Mouse (Mus musculus): ENCODE results near the gene Lpar3. TPM values are rescaled to one million over a fixed set of nuclear protein-coding genes. Genes with fewer than 3 reads are reported as not detected.
"Not testable (repeated sequence)": the region's sequence is repeated elsewhere in the genome, so short reads cannot be mapped to it uniquely, and the experiment has no call there.

The Lpar3 gene
- total RNA-seq, 2 experiments from 2014 or later: 0.22 to 0.44 TPM

GRCm38 (mm10) chr3:146196780-146197743 lies 23.7 kb upstream of the Lpar3 start:
- Histone ChIP-seq H3K27ac (no peak overlapping the region), H3K4me3 (no peak overlapping the region)
- TF ChIP-seq CTCF (conservative IDR thresholded peaks at IDR 0.05): no peak
- no peak for DNase-seq (ENCODE audit: low spot score in 2 of 2)

- DNase-seq (ENCODE audit: low spot score in 2 of 2): no peak
- TF ChIP-seq CTCF (conservative IDR thresholded peaks at IDR 0.05): no peak
- no peak overlapping the region for H3K27ac ChIP-seq
- H3K4me3 ChIP-seq: no peak overlapping the region
Measured at GRCm38 (mm10) chr3:146197785-146198184, 23.0 kb upstream of the Lpar3 start.

GRCm38 (mm10) chr3:146198803-146199481 lies 21.8 kb upstream of the Lpar3 start:
- no peak for DNase-seq (ENCODE audit: low spot score in 2 of 2)
- Histone ChIP-seq H3K27ac (no peak overlapping the region), H3K4me3 (no peak overlapping the region)
- TF ChIP-seq CTCF (conservative IDR thresholded peaks at IDR 0.05): no peak

GRCm38 (mm10) chr3:146199486-146199885 lies 21.3 kb upstream of the Lpar3 start:
- TF ChIP-seq CTCF (conservative IDR thresholded peaks at IDR 0.05): no peak
- H3K27ac ChIP-seq: no peak overlapping the region
- DNase-seq (ENCODE audit: low spot score in 2 of 2): no peak
- H3K4me3 ChIP-seq: no peak overlapping the region

- TF ChIP-seq CTCF (conservative IDR thresholded peaks at IDR 0.05): no peak
Measured at GRCm38 (mm10) chr3:146204375-146204774, 16.4 kb upstream of the Lpar3 start.

GRCm38 (mm10) chr3:146205305-146205704 lies 15.5 kb upstream of the Lpar3 start:
- no peak for TF ChIP-seq CTCF (conservative IDR thresholded peaks at IDR 0.05)
- Histone ChIP-seq H3K4me3 (no peak overlapping the region), H3K27ac (no peak overlapping the region)
- no peak for DNase-seq (ENCODE audit: low spot score in 2 of 2)

More at GRCm38 (mm10) chr3:146204375-146204774, 16.4 kb upstream of the Lpar3 start:
- H3K27ac ChIP-seq: no peak overlapping the region
- H3K4me3 ChIP-seq: no peak overlapping the region
- DNase-seq (ENCODE audit: low spot score in 2 of 2): no peak

- TF ChIP-seq CTCF (conservative IDR thresholded peaks at IDR 0.05): no peak
- H3K4me3 ChIP-seq: no peak overlapping the region
- DNase-seq (ENCODE audit: low spot score in 2 of 2): no peak
- no peak overlapping the region for H3K27ac ChIP-seq
Measured at GRCm38 (mm10) chr3:146206635-146207034, 14.1 kb upstream of the Lpar3 start.

GRCm38 (mm10) chr3:146207440-146207839 lies 13.3 kb upstream of the Lpar3 start:
- H3K4me3 ChIP-seq: no peak overlapping the region
- no peak for DNase-seq (ENCODE audit: low spot score in 2 of 2)
- TF ChIP-seq CTCF (conservative IDR thresholded peaks at IDR 0.05): no peak
- H3K27ac ChIP-seq: no peak overlapping the region

GRCm38 (mm10) chr3:146209759-146210158 lies 11.0 kb upstream of the Lpar3 start:
- DNase-seq (ENCODE audit: low spot score in 2 of 2); H3K27ac ChIP-seq; H3K4me3 ChIP-seq: not testable (repeated sequence)

- Histone ChIP-seq H3K4me3 (no peak overlapping the region), H3K27ac (no peak overlapping the region)
- no peak for TF ChIP-seq CTCF (conservative IDR thresholded peaks at IDR 0.05)
- no peak for DNase-seq (ENCODE audit: low spot score in 2 of 2)
Measured at GRCm38 (mm10) chr3:146211141-146211747, 9.5 kb upstream of the Lpar3 start.

GRCm38 (mm10) chr3:146211964-146212363 lies 8.8 kb upstream of the Lpar3 start:
- H3K27ac ChIP-seq: no peak overlapping the region
- no peak for DNase-seq (ENCODE audit: low spot score in 2 of 2)
- TF ChIP-seq CTCF (conservative IDR thresholded peaks at IDR 0.05): no peak

GRCm38 (mm10) chr3:146213336-146213735 lies 7.4 kb upstream of the Lpar3 start:
- H3K4me3 ChIP-seq: no peak overlapping the region
- no peak overlapping the region for H3K27ac ChIP-seq
- no peak for DNase-seq (ENCODE audit: low spot score in 2 of 2)
- TF ChIP-seq CTCF (conservative IDR thresholded peaks at IDR 0.05): no peak

More at GRCm38 (mm10) chr3:146211964-146212363, 8.8 kb upstream of the Lpar3 start:
- no peak overlapping the region for H3K4me3 ChIP-seq

GRCm38 (mm10) chr3:146216561-146216960 lies 4.2 kb upstream of the Lpar3 start:
- no peak for TF ChIP-seq CTCF (conservative IDR thresholded peaks at IDR 0.05)
- DNase-seq (ENCODE audit: low spot score in 2 of 2): no peak
- Histone ChIP-seq H3K27ac (no peak overlapping the region), H3K4me3 (no peak overlapping the region)
